Mouse (Mus musculus) bone marrow macrophage, adult 2 months (primary cell): ENCODE measurements at regions not wholly inside any gene's neighbourhood (a gene's known extent, or its start where the extent isn't known, plus 50 kb on each side); places are given as distances from the start of the nearest gene placed in this dataset.

Source experiments
- CTCF ChIP-seq: IDR thresholded peaks from 2 replicates; pipeline ENCODE4 v1.5.1; 2012; ENCODE audit warnings: low read depth, mild to moderate bottlenecking, low read length, moderate library complexity
- POLR2A ChIP-seq: IDR thresholded peaks from 2 replicates; pipeline ENCODE4 v1.6.1; 2012; ENCODE audit warnings: mild to moderate bottlenecking, low read depth, low read length, borderline replicate concordance

DNA sequence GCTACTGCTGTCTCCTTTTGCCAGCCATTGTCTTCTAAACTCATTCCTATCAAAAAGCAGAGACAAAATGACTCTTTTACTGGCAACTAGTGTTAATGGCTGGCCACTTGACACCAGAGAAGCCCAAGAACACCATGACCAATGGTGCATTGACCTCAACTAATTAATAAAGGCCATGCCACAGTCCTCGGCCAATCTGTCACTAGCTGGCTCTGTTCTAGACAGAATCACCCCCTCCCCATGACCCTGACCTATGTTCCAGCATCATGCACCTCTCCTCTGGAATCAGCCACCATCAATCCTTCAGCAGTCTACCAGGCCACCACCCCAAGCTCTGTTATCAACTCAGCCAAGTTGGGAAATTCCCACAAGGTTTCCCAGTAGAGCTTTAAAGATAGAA, 90.1 kb upstream of the Gm26657 start:
- TF ChIP-seq POLR2A: no peak
- TF ChIP-seq CTCF: no peak
